Mouse (Mus musculus) midbrain, embryonic 12.5 days (tissue): ENCODE data around the gene Clint1. TPM values are rescaled to one million over a fixed set of nuclear protein-coding genes. Genes with fewer than 3 reads are reported as not detected.

Source experiments
- ATAC-seq: fragments of 200-750 bp; cut with Nextera tagmentation; 2 replicates; pipeline ENCODE4 v1.8.0; 2017; ENCODE audit warnings: low read depth, moderate TSS enrichment, moderate library complexity; ENCODE audit not compliant: low FRiP score
- H3K27ac ChIP-seq: fragments of 300-500 bp; sonication (generic); replicated peaks from 2 replicates; pipeline ENCODE4 v1.5.1; 2016; ENCODE audit warnings: mild to moderate bottlenecking
- H3K27me3 ChIP-seq: fragments of 300-500 bp; sonication (generic); 2 replicates; pipeline ENCODE4 v1.6.1; 2016; ENCODE audit warnings: mild to moderate bottlenecking
- H3K36me3 ChIP-seq: fragments of 300-500 bp; sonication (generic); 2 replicates; pipeline ENCODE4 v1.6.1; 2016
- H3K4me1 ChIP-seq: fragments of 300-500 bp; sonication (generic); 2 replicates; pipeline ENCODE4 v1.6.1; 2016
- H3K4me2 ChIP-seq: fragments of 300-500 bp; sonication (generic); replicated peaks from 2 replicates; pipeline ENCODE4 v1.6.1; 2016; ENCODE audit warnings: mild to moderate bottlenecking, moderate library complexity
- H3K4me3 ChIP-seq: fragments of 300-500 bp; sonication (generic); 2 replicates; pipeline ENCODE4 v1.5.1; 2016; ENCODE audit warnings: mild to moderate bottlenecking
- H3K9ac ChIP-seq: fragments of 300-500 bp; sonication (generic); replicated peaks from 2 replicates; pipeline ENCODE4 v1.6.1; 2016; ENCODE audit warnings: mild to moderate bottlenecking, moderate library complexity
- H3K9me3 ChIP-seq: fragments of 300-500 bp; sonication (generic); 2 replicates; pipeline ENCODE4 v1.6.1; 2016; ENCODE audit warnings: mild to moderate bottlenecking
- WGBS: fragments of 180-500 bp; shearing (Covaris S2); methylation state at CpG from one replicate; pipeline ENCODE4 v1.1.7; 2016; 5-methylcytosine and 5-hydroxymethylcytosine counted together
- microRNA-seq: library from miRNA; unstranded; fragments of <30 nt; microRNA quantifications from one replicate; pipeline ENCODE4, GENCODE M21; 2017
- polyA plus RNA-seq: library from polyadenylated mRNA; unstranded; fragments of >200 nt; fragmentation: Nextera tagmentation; extraction: Ambion mirVana; gene quantifications from 2 replicates; pipeline ENCODE4 v1.2.1, GENCODE M21; 2016

Gene Clint1
- polyA plus RNA-seq, 1 experiment from 2014 or later: 78.3 TPM

DNA sequence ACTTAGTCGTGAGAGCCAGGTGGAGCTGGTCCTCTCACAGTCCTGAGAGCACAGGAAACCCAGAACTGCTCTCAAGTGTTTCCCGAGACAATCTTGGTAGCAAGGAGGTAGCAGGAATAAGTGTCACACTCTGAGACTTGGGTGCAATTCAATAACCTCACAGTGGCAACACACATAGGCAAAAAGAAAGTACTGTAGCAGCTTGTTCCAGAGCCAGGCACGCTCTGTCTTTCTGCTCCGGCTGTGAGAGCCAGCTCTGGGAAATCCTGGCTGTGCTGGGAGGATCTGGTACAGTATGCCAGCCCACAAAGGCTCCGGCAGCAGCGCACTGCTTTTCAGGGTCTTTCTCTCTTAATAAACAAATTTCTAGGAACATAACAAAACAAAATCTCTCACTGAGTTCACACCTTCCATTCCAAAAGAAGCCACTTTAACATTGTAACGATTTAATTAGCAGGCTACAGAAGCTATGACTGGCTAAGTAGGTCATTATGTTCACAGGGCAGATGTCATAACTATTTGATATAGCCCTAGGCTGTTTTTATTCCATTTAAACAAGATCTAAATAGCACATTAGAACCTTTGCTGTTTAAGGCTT is 91.4 kb downstream of the Clint1 start:
- Histone ChIP-seq H3K36me3 (0 out of 2 replicates have a peak, but pooled peaks cover 5% of the 10 kb centered on the region), H3K27me3 (no peaks in the 10 kb centered on the region), H3K9ac (peak overlapping the region; percentile 89), H3K9me3 (no peaks in the 10 kb centered on the region), H3K4me2 (peak overlapping the region; percentile 82), H3K4me1 (peaks cover 11% of the 10 kb centered on the region), H3K27ac (no peak overlapping the region), H3K4me3 (peak overlapping the region; percentile 87)
- no peak for ATAC-seq
- 73% methylated on average over 7 of the region's 7 CpGs for WGBS

GRCm38 (mm10) chr11:45943891-45944642 is 92.2 kb downstream of the Clint1 start:
- peak; percentile 69 for ATAC-seq
- peak overlapping the region; percentile 82 for H3K4me2 ChIP-seq
- H3K4me1 ChIP-seq: peaks cover 11% of the 10 kb centered on the region
- H3K9me3 ChIP-seq: no peaks in the 10 kb centered on the region
- peak overlapping the region; percentile 89 for H3K9ac ChIP-seq
- peak overlapping the region; percentile 87 for H3K4me3 ChIP-seq
- H3K27me3 ChIP-seq: no peaks in the 10 kb centered on the region
- 0 out of 2 replicates have a peak, but pooled peaks cover 5% of the 10 kb centered on the region for H3K36me3 ChIP-seq
- peak overlapping the region; percentile 78 for H3K27ac ChIP-seq
- under 1% methylated on average over 49 of the region's 49 CpGs for WGBS

GRCm38 (mm10) chr11:45944643-45945156 is 92.8 kb downstream of the Clint1 start, which contains the start of gene Lsm11:
Gene Lsm11, minus strand, starts transcription at chr11:45944935.
- H3K27me3 ChIP-seq: no peaks in the 10 kb centered on the region
- peaks cover 11% of the 10 kb centered on the region for H3K36me3 ChIP-seq
- H3K4me3 ChIP-seq: peak within 1 kb of the TSS; percentile 87
- H3K4me1 ChIP-seq: peaks cover 11% of the 10 kb centered on the region
- H3K9me3 ChIP-seq: no peaks in the 10 kb centered on the region
- peak within 1 kb of the TSS; percentile 82 for H3K4me2 ChIP-seq
- ATAC-seq: peak; percentile 91
- under 1% methylated on average over 54 of the region's 55 CpGs for WGBS
- H3K27ac ChIP-seq: peak within 1 kb of the TSS; percentile 78
- H3K9ac ChIP-seq: peak within 1 kb of the TSS; percentile 89

- H3K4me2 ChIP-seq: no peak overlapping the region
- WGBS: 91% methylated on average over 4 of the region's 4 CpGs
- ATAC-seq: no peak
- no peaks in the 10 kb centered on the region for H3K9me3 ChIP-seq
- H3K27ac ChIP-seq: no peak overlapping the region
- H3K36me3 ChIP-seq: peaks cover 17% of the 10 kb centered on the region
- peaks cover 11% of the 10 kb centered on the region for H3K4me1 ChIP-seq
- no peak overlapping the region for H3K9ac ChIP-seq
- no peaks in the 10 kb centered on the region for H3K27me3 ChIP-seq
- no peak overlapping the region for H3K4me3 ChIP-seq
Measured at GRCm38 (mm10) chr11:45946796-45947195, 94.9 kb downstream of the Clint1 start.

DNA sequence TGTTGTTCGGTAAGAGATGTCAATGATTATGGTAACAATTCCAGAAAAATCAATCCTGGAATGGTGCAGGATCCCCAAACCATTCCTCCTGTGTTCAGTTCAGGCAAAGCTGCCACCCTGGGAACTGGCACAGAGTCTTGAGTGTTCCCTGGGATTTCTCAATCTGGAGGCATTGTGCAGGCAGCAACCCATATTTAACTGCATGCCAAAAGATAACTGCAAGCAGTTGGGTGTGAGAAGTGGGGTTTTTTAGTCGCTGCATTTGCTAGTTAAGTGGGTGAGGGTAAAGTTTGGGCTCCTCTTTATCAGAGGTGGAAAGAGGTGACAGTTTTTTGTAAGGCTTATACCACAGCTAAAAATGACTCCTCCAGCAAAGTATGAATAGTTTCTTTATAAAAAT is 95.6 kb downstream of the Clint1 start:
- no peak for ATAC-seq
- Histone ChIP-seq H3K4me1 (peaks cover 11% of the 10 kb centered on the region), H3K36me3 (peaks cover 23% of the 10 kb centered on the region), H3K9ac (no peak overlapping the region), H3K27ac (no peak overlapping the region), H3K27me3 (no peaks in the 10 kb centered on the region), H3K4me2 (no peak overlapping the region), H3K9me3 (no peaks in the 10 kb centered on the region), H3K4me3 (no peak overlapping the region)
- 86% methylated on average over 2 of the region's 2 CpGs for WGBS

DNA sequence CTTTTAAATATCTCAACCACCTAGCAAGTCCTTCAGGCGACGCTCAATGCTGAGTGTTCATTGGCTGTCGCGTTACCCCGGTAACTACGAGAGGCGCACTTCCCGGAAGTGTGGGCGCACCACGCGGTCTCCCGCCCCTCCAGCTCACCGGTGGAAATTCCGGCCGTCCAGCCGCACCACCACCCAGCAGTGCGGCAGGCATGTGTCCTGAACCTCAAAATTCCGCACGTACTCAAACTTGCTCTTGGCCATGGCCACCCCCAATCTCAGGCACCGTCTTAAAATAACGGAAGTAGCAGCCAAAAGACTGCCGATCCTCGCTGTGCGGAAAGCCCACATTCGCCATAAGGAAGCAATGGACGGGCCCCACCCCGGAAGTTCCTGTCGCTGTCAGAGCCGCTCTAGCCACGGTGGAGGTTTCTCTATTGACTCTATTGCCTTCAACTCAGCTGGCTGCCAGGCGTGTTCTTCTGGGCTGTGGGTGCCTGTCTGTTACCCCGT is 103.3 kb downstream of the Clint1 start, which contains the start of gene Thg1l:
TSS of gene Thg1l (minus strand) at position 368 of the 501 bp plus-strand sequence.
- H3K27ac ChIP-seq: no peak within 1 kb of the TSS; the same call in 1 of the 2 replicates

DNA sequence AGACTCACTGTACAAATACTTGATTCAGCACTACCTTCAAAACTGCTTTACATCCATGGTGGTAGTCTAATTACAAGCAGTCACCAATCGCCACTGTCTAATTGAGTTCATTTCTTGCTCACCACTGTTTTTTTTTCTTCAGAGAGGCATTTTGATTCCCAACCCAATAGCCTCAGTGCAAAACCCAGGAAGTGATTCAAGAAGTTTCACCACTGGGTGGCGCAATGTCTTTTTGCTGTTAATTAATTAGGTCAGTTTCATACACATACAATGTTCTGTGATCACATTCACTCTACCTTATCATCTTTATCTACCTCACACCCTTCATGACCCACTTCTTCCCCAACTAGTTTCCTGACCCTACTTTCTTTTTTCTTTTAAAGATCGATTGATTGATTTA is 107.7 kb downstream of the Clint1 start:
- 80% methylated on average over 3 of the region's 3 CpGs for WGBS
- ATAC-seq: no peak

More for the DNA sequence above, 103.3 kb downstream of the Clint1 start, which contains the start of gene Thg1l:
- peak within 1 kb of the TSS; percentile 47 for H3K4me2 ChIP-seq
- H3K27me3 ChIP-seq: no peaks in the 10 kb centered on the region
- WGBS: under 1% methylated on average over 32 of the region's 32 CpGs
- peak within 1 kb of the TSS; percentile 40; the same call in 1 of the 2 replicates for H3K9ac ChIP-seq
- no peaks in the 10 kb centered on the region for H3K9me3 ChIP-seq
- H3K4me1 ChIP-seq: no peaks in the 10 kb centered on the region
- peak within 1 kb of the TSS; percentile 69 for H3K4me3 ChIP-seq
- peaks cover 13% of the 10 kb centered on the region for H3K36me3 ChIP-seq
- ATAC-seq: peak; percentile 99

GRCm38 (mm10) chr11:45960003-45960402 is 108.2 kb downstream of the Clint1 start:
- Histone ChIP-seq H3K4me1 (no peaks in the 10 kb centered on the region), H3K4me3 (no peak overlapping the region), H3K9ac (no peak overlapping the region), H3K27me3 (no peaks in the 10 kb centered on the region), H3K36me3 (no peaks in the 10 kb centered on the region), H3K4me2 (no peak overlapping the region), H3K9me3 (no peaks in the 10 kb centered on the region), H3K27ac (no peak overlapping the region)
- 80% methylated on average over 5 of the region's 5 CpGs for WGBS
- ATAC-seq: no peak

More for the DNA sequence above, 107.7 kb downstream of the Clint1 start:
- Histone ChIP-seq H3K4me2 (no peak overlapping the region), H3K4me3 (no peak overlapping the region), H3K4me1 (no peaks in the 10 kb centered on the region), H3K9me3 (no peaks in the 10 kb centered on the region), H3K9ac (no peak overlapping the region), H3K27ac (no peak overlapping the region), H3K27me3 (no peaks in the 10 kb centered on the region), H3K36me3 (no peaks in the 10 kb centered on the region)

Small RNA genes within 50 kb of the gene (microRNA-seq; reads per million reads assigned to microRNA genes)
- gene Gm22751: not detected

Other genes with a start within 250 kb of the Clint1 start
- 13.9 and 16.4 TPM in 2 replicates for gene Lsm11, start 92.9 kb downstream of the Clint1 start, polyA plus RNA-seq
- 12.6 and 14.3 TPM in 2 replicates for gene Thg1l, start 103.4 kb downstream of the Clint1 start, polyA plus RNA-seq
- gene Sox30, start 128.3 kb downstream of the Clint1 start, polyA plus RNA-seq: 0.24 and 0.37 TPM in 2 replicates
- gene Gm12166, start 200.3 kb downstream of the Clint1 start, polyA plus RNA-seq: 3.7 and 5.0 TPM in 2 replicates
- gene Adam19, start 203.9 kb downstream of the Clint1 start, polyA plus RNA-seq: 12.5 TPM in 2 replicates